Mouse (Mus musculus) thymus, adult 2 months (tissue): ENCODE data around the gene Atxn10. TPM values are rescaled to one million over a fixed set of nuclear protein-coding genes. Genes with fewer than 3 reads are reported as not detected.

ENCODE experiments used
- DNase-seq: peaks from one replicate; pipeline ENCODE4 v3.0.0; 2021
- H3K27ac ChIP-seq: fragments of 200-500 bp; 2 replicates; pipeline ENCODE4 v1.5.1; 2012; ENCODE audit warnings: low read length, control low read depth; ENCODE audit not compliant: control insufficient read depth, insufficient read depth
- H3K27me3 ChIP-seq: fragments of 200-500 bp; 2 replicates; pipeline ENCODE4 v1.6.1; 2012; ENCODE audit warnings: mild to moderate bottlenecking, low read length, moderate library complexity, mixed read lengths; ENCODE audit not compliant: control insufficient read depth, insufficient read depth
- H3K36me3 ChIP-seq: fragments of 200-500 bp; 2 replicates; pipeline ENCODE4 v1.6.1; 2012; ENCODE audit warnings: mild to moderate bottlenecking, low read length, moderate library complexity; ENCODE audit not compliant: control insufficient read depth, insufficient read depth
- H3K4me1 ChIP-seq: fragments of 200-500 bp; replicated peaks from 2 replicates; pipeline ENCODE4 v1.6.1; 2012; ENCODE audit warnings: low read length; ENCODE audit not compliant: control insufficient read depth, insufficient read depth
- H3K4me3 ChIP-seq: fragments of 200-500 bp; 2 replicates; pipeline ENCODE4 v1.5.1; 2012; ENCODE audit warnings: mild to moderate bottlenecking, low read length, control low read depth, moderate library complexity; ENCODE audit not compliant: control insufficient read depth, insufficient read depth
- CTCF ChIP-seq: fragments of 200-500 bp; IDR thresholded peaks from 2 replicates; pipeline ENCODE4 v1.5.1; 2012; ENCODE audit warnings: mild to moderate bottlenecking, control low read depth, low read length, moderate library complexity, borderline replicate concordance; ENCODE audit not compliant: control insufficient read depth, poor library complexity, insufficient read depth; ENCODE audit errors: extremely low read depth
- POLR2A ChIP-seq: fragments of 200-500 bp; IDR thresholded peaks from 2 replicates; pipeline ENCODE4 v1.6.1; 2012; ENCODE audit warnings: mild to moderate bottlenecking, low read length, control low read depth, moderate library complexity; ENCODE audit not compliant: control insufficient read depth, poor library complexity, insufficient read depth; ENCODE audit errors: extremely low read depth
- WGBS: fragments of 180-500 bp; shearing (Covaris S2); methylation state at CpG from one replicate; pipeline ENCODE4 v1.1.7; 2018; 5-methylcytosine and 5-hydroxymethylcytosine counted together
- polyA plus RNA-seq: library from polyadenylated mRNA; depleted of rRNA; stranded (reverse); fragments of >200 nt; gene quantifications from 2 replicates; pipeline ENCODE4 v1.2.3, GENCODE M21; 2012

The Atxn10 gene
- polyA plus RNA-seq, 1 experiment, result 112 TPM

- H3K36me3 ChIP-seq, result peaks cover 8% of the 10 kb centered on the region
- no peak for TF ChIP-seq CTCF
- no peak for TF ChIP-seq POLR2A
- no peaks in the 10 kb centered on the region; the same call in 1 of the 2 replicates for H3K4me1 ChIP-seq
- no peak for DNase-seq
- no peak overlapping the region for H3K27ac ChIP-seq
- 98% methylated on average over 8 of the region's 8 CpGs for WGBS
- no peak overlapping the region for H3K4me3 ChIP-seq
- H3K27me3 ChIP-seq, result no peaks in the 10 kb centered on the region
Observed at GRCm38 (mm10) chr15:85457838-85458237, 121.8 kb downstream of the Atxn10 start.

- DNase-seq, result no peak
- Histone ChIP-seq H3K36me3 (peaks cover 16% of the 10 kb centered on the region), H3K4me1 (no peaks in the 10 kb centered on the region; the same call in 1 of the 2 replicates), H3K27me3 (no peaks in the 10 kb centered on the region), H3K27ac (no peak overlapping the region), H3K4me3 (no peak overlapping the region)
- 96% methylated on average over 4 of the region's 4 CpGs for WGBS
- TF ChIP-seq CTCF, result no peak
- TF ChIP-seq POLR2A, result no peak
Observed at GRCm38 (mm10) chr15:85458631-85459082, 122.6 kb downstream of the Atxn10 start.

- Histone ChIP-seq H3K4me1 (no peaks in the 10 kb centered on the region), H3K27me3 (no peaks in the 10 kb centered on the region), H3K4me3 (no peak overlapping the region), H3K36me3 (peaks cover 37% of the 10 kb centered on the region), H3K27ac (no peak overlapping the region)
- WGBS, result 96% methylated on average over 4 of the region's 4 CpGs
- DNase-seq, result no peak
- TF ChIP-seq CTCF (no peak), POLR2A (no peak)
Observed at GRCm38 (mm10) chr15:85461541-85461940, 125.5 kb downstream of the Atxn10 start.

- Histone ChIP-seq H3K27me3 (no peaks in the 10 kb centered on the region), H3K36me3 (peaks cover 42% of the 10 kb centered on the region), H3K4me1 (no peaks in the 10 kb centered on the region), H3K27ac (no peak overlapping the region), H3K4me3 (no peak overlapping the region)
- WGBS, result 99% methylated on average over 4 of the region's 4 CpGs
- TF ChIP-seq CTCF, result no peak
- no peak for TF ChIP-seq POLR2A
- no peak for DNase-seq
Observed at GRCm38 (mm10) chr15:85462138-85462537, 126.1 kb downstream of the Atxn10 start.

- no peak for TF ChIP-seq CTCF
- no peak for TF ChIP-seq POLR2A
- no peak overlapping the region for H3K4me3 ChIP-seq
- H3K36me3 ChIP-seq, result peaks cover 44% of the 10 kb centered on the region
- WGBS, result 97% methylated on average over 13 of the region's 13 CpGs
- no peak for DNase-seq
- H3K27me3 ChIP-seq, result no peaks in the 10 kb centered on the region
- H3K27ac ChIP-seq, result no peak overlapping the region
- H3K4me1 ChIP-seq, result no peaks in the 10 kb centered on the region; the same call in 1 of the 2 replicates
Observed at GRCm38 (mm10) chr15:85463027-85463790, 127.2 kb downstream of the Atxn10 start.

GRCm38 (mm10) chr15:85464190-85464589 is 128.1 kb downstream of the Atxn10 start:
- DNase-seq, result no peak
- TF ChIP-seq CTCF, result no peak
- no peak for TF ChIP-seq POLR2A
- Histone ChIP-seq H3K36me3 (peaks cover 46% of the 10 kb centered on the region), H3K27me3 (no peaks in the 10 kb centered on the region), H3K27ac (no peak overlapping the region), H3K4me3 (no peak overlapping the region), H3K4me1 (no peaks in the 10 kb centered on the region; the same call in 1 of the 2 replicates)
- 93% methylated on average over 5 of the region's 5 CpGs for WGBS
